Mouse (Mus musculus): ENCODE measurements around the gene Fam43b.

DNA sequence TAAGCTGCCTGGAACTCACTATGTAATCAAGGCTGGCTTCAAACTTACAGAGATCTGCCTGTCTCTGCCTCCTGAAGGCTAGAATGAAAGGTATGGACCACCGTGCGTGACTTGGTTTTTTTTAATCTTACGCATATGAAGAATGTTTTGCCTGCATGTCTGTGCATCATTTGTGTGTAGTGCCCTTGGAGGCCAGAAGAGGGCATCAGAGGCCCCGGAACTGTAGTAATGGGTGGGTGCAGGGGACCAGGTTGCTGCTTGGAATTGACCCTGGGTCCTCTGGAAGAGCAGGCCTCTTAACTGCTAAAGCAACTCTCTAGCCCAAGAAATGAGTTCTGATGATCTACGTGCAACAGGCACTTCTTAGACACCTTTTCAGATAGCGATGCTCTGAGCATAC, 13.9 kb downstream of the Fam43b start:
- TF ChIP-seq MYOG (IDR thresholded peaks at IDR 0.05; ENCODE audit: control insufficient read depth, extremely low read depth, insufficient read length), result no peak
- no peak for TF ChIP-seq CTCF (IDR thresholded peaks at IDR 0.05; ENCODE audit: control insufficient read depth, insufficient read depth, insufficient read length)
- TF ChIP-seq MAX (IDR thresholded peaks at IDR 0.05), result no peak

All from C2C12 (cell line).